Mouse (Mus musculus): ENCODE data around the gene Bik. TPM values are rescaled to one million over a fixed set of nuclear protein-coding genes. Genes with fewer than 3 reads are reported as not detected.
"Not testable (repeated sequence)": the region's sequence is repeated elsewhere in the genome, so short reads cannot be mapped to it uniquely, and the experiment has no call there.

Bik gene
- not detected for total RNA-seq (2021)
- long read RNA-seq, experiment 1: 0 reads
- long read RNA-seq, experiment 2: 0 reads

GRCm38 (mm10) chr15:83526424-83527091 lies at the start of gene Bik:
TSS of gene Bik (plus strand) at chr15:83526862.
- intact Hi-C loops (cut with DNase I): no loop called here
- DNase-seq (ENCODE audit: low spot score in 2 of 2): no peak

- intact Hi-C loops (cut with DNase I): no loop called here
- DNase-seq (ENCODE audit: low spot score in 2 of 2): no peak
Observed at GRCm38 (mm10) chr15:83478096-83478495, 48.6 kb upstream of the Bik start.

GRCm38 (mm10) chr15:83479818-83480217 lies 46.8 kb upstream of the Bik start:
- DNase-seq (ENCODE audit: low spot score in 2 of 2): no peak

GRCm38 (mm10) chr15:83481236-83481780 lies 45.4 kb upstream of the Bik start:
- intact Hi-C loops (cut with DNase I): no loop called here
- no peak for DNase-seq (ENCODE audit: low spot score in 2 of 2)

More at GRCm38 (mm10) chr15:83479818-83480217, 46.8 kb upstream of the Bik start:
- intact Hi-C loops (cut with DNase I): no loop called here

GRCm38 (mm10) chr15:83482645-83483224 lies 43.9 kb upstream of the Bik start:
- intact Hi-C loops (cut with DNase I): no loop called here
- no peak for DNase-seq (ENCODE audit: low spot score in 2 of 2)

- no peak for DNase-seq (ENCODE audit: low spot score in 2 of 2)
- intact Hi-C loops (cut with DNase I): no loop called here
Observed at GRCm38 (mm10) chr15:83483482-83483881, 43.2 kb upstream of the Bik start.

- intact Hi-C loops (cut with DNase I): no loop called here
Observed at GRCm38 (mm10) chr15:83484311-83484710, 42.4 kb upstream of the Bik start.

GRCm38 (mm10) chr15:83487477-83488115 lies 39.1 kb upstream of the Bik start:
- peak in 1 of 2 experiments; percentile 46 for DNase-seq (ENCODE audit: low spot score in 2 of 2)

More at GRCm38 (mm10) chr15:83484311-83484710, 42.4 kb upstream of the Bik start:
- DNase-seq (ENCODE audit: low spot score in 2 of 2): no peak

GRCm38 (mm10) chr15:83489471-83489870 lies 37.2 kb upstream of the Bik start:
- intact Hi-C loops (cut with DNase I): no loop called here
- no peak for DNase-seq (ENCODE audit: low spot score in 2 of 2)

More at GRCm38 (mm10) chr15:83487477-83488115, 39.1 kb upstream of the Bik start:
- intact Hi-C loops (cut with DNase I): no loop called here

GRCm38 (mm10) chr15:83491891-83492290 lies 34.8 kb upstream of the Bik start:
- no peak for DNase-seq (ENCODE audit: low spot score in 2 of 2)
- intact Hi-C loops (cut with DNase I): no loop called here

GRCm38 (mm10) chr15:83493856-83494571 lies 32.6 kb upstream of the Bik start:
- intact Hi-C loops (cut with DNase I): no loop called here
- no peak for DNase-seq (ENCODE audit: low spot score in 2 of 2)

- no peak for DNase-seq (ENCODE audit: low spot score in 2 of 2)
- intact Hi-C loops (cut with DNase I): no loop called here
Observed at GRCm38 (mm10) chr15:83494572-83494920, 32.1 kb upstream of the Bik start.

- no peak for DNase-seq (ENCODE audit: low spot score in 2 of 2)
- intact Hi-C loops (cut with DNase I): no loop called here
Observed at GRCm38 (mm10) chr15:83495195-83495594, 31.5 kb upstream of the Bik start.

GRCm38 (mm10) chr15:83495787-83496367 lies 30.8 kb upstream of the Bik start:
- no peak for DNase-seq (ENCODE audit: low spot score in 2 of 2)
- intact Hi-C loops (cut with DNase I): no loop called here

GRCm38 (mm10) chr15:83497299-83497698 lies 29.4 kb upstream of the Bik start:
- intact Hi-C loops (cut with DNase I): no loop called here

GRCm38 (mm10) chr15:83499211-83499755 lies 27.4 kb upstream of the Bik start:
- intact Hi-C loops (cut with DNase I): no loop called here

More at GRCm38 (mm10) chr15:83497299-83497698, 29.4 kb upstream of the Bik start:
- DNase-seq (ENCODE audit: low spot score in 2 of 2): no peak

GRCm38 (mm10) chr15:83500352-83500751 lies 26.3 kb upstream of the Bik start:
- intact Hi-C loops (cut with DNase I): no loop called here
- no peak for DNase-seq (ENCODE audit: low spot score in 2 of 2)

More at GRCm38 (mm10) chr15:83499211-83499755, 27.4 kb upstream of the Bik start:
- no peak for DNase-seq (ENCODE audit: low spot score in 2 of 2)

GRCm38 (mm10) chr15:83501483-83501882 lies 25.2 kb upstream of the Bik start:
- DNase-seq (ENCODE audit: low spot score in 2 of 2); intact Hi-C loops (cut with DNase I): not testable (repeated sequence)
